ENCODE assay signal across 26 mouse cellular contexts in the genomic region with DNA sequence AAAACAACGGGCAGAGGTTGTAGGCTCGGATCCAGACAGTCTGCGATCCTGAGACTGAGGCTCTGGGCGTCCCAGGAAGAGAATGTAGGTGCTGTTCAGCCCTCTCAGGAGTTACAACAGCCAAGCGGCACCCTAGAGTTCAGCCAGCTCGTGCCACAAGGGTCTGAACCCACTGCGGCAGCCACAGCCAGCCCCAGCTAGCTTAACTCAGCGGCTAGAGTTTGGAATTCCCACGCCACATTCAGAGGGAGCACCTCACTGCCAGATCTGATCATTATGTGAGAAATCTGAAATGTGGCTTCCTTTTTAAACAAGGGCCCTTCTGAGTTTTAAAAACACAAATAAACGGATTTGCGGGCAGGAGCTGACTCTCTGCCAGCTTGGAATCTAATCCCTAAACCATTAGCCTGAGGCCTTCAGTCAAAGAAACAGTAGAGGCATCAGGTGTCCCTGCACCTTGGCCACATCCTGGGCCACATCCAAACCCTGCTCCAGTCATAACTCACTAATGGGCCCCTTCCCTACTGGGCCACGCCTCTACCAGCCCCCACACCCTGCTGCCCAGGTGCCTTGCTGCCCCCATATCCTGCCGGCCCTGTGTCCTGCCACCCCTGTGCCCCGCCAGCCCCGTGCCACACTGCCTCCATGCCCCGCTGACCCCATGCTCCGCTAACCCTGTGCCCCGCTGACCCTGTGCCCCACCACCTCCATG. TPM values are rescaled to one million over a fixed set of nuclear protein-coding genes. Genes with fewer than 3 reads are reported as not detected.
DNase-seq lines count a peak whose midpoint lies in the region; ATAC-seq and TF ChIP-seq lines count a peak whose summit lies in the region.
"Had no signal": no experiment of that assay in that cellular context is flagged by ENCODE, and none has a peak within 500 bp of the region (broad histone marks: within the 10 kb centered on the region; RNA-seq: fewer than 3 reads in every experiment).

No protein-coding gene starts in this region.

- no peak for DNase-seq in hindbrain, embryonic 10.5 days (ENCODE audit: low spot score)
- peak; percentile 18 for DNase-seq in limb, embryonic 14.5 days (ENCODE audit: low spot score)
- no peak for DNase-seq in limb, embryonic 10.5 days (ENCODE audit: low spot score)
- peak; percentile 37 for DNase-seq in NIH3T3 (ENCODE audit: low read depth)
- DNase-seq in fibroblast of lung, adult 2 months (ENCODE audit: low read depth), result peak; percentile 50
- no peak for DNase-seq in B cell, adult 2 months
- DNase-seq: adrenal gland, postnatal 14 days; cerebellum, adult 11 months; cerebellum, adult 9-10 months; cerebellum, postnatal 36 days; gastrocnemius, postnatal 14 days; heart, postnatal 36 days; kidney, adult 2 months; kidney, postnatal 36 days; lung, embryonic 14.5 days; lung, postnatal 36 days; right cerebral cortex, postnatal 4 days; thymus, postnatal 4 days had no signal

- H3K36me3 ChIP-seq in hindbrain, embryonic 10.5 days, result no peaks in the 10 kb centered on the region
- no peaks in the 10 kb centered on the region for H3K36me3 ChIP-seq in hindbrain, embryonic 16.5 days (ENCODE audit: control insufficient read depth, insufficient read depth, low read length)
- no peaks in the 10 kb centered on the region for H3K36me3 ChIP-seq in limb, embryonic 14.5 days (ENCODE audit: control insufficient read depth, insufficient read depth, low read length)
- H3K36me3 ChIP-seq in limb, embryonic 10.5 days, result peaks cover 28% of the 10 kb centered on the region
- H3K36me3 ChIP-seq: hindbrain, embryonic 13.5 days; liver, embryonic 15.5 days; midbrain, embryonic 13.5 days; neural tube, embryonic 13.5 days had no signal

- H3K27ac ChIP-seq in hindbrain, embryonic 10.5 days, result peak overlapping the region; percentile 47; the same call in 1 of the 2 replicates
- H3K27ac ChIP-seq in hindbrain, embryonic 16.5 days (ENCODE audit: low read depth, low read length), result no peak overlapping the region
- no peak overlapping the region for H3K27ac ChIP-seq in limb, embryonic 14.5 days (replicated peaks; ENCODE audit: low read depth, low read length)
- no peak overlapping the region for H3K27ac ChIP-seq in limb, embryonic 10.5 days
- H3K27ac ChIP-seq: heart, embryonic 10.5 days; hindbrain, embryonic 13.5 days; layer of hippocampus, adult 2 months; liver, embryonic 15.5 days; midbrain, embryonic 13.5 days; neural tube, embryonic 13.5 days had no signal

- H3K4me1 ChIP-seq in hindbrain, embryonic 10.5 days (replicated peaks), result peaks cover 27% of the 10 kb centered on the region
- H3K4me1 ChIP-seq in hindbrain, embryonic 16.5 days (ENCODE audit: control insufficient read depth, insufficient read depth, low read depth, low read length), result peaks cover 14% of the 10 kb centered on the region
- H3K4me1 ChIP-seq in limb, embryonic 14.5 days (ENCODE audit: control insufficient read depth, insufficient read depth, low read length), result no peaks in the 10 kb centered on the region
- 0 out of 2 replicates have a peak, but pooled peaks cover 7% of the 10 kb centered on the region for H3K4me1 ChIP-seq in limb, embryonic 10.5 days
- H3K4me1 ChIP-seq: liver, embryonic 15.5 days had no signal

- H3K4me3 ChIP-seq in hindbrain, embryonic 10.5 days, result no peak overlapping the region
- H3K4me3 ChIP-seq in hindbrain, embryonic 16.5 days (ENCODE audit: low read length), result no peak overlapping the region
- H3K4me3 ChIP-seq in limb, embryonic 14.5 days (replicated peaks; ENCODE audit: low read length), result no peak overlapping the region
- H3K4me3 ChIP-seq in limb, embryonic 10.5 days, result no peak overlapping the region
- H3K4me3 ChIP-seq: heart, embryonic 10.5 days; hindbrain, embryonic 13.5 days; layer of hippocampus, adult 2 months; liver, embryonic 15.5 days; midbrain, embryonic 13.5 days; neural tube, embryonic 13.5 days had no signal

- no peaks in the 10 kb centered on the region for H3K9me3 ChIP-seq in hindbrain, embryonic 10.5 days
- no peaks in the 10 kb centered on the region for H3K9me3 ChIP-seq in hindbrain, embryonic 16.5 days (ENCODE audit: control insufficient read depth, low read length)
- no peaks in the 10 kb centered on the region for H3K9me3 ChIP-seq in limb, embryonic 14.5 days (ENCODE audit: control insufficient read depth, low read length)
- no peaks in the 10 kb centered on the region for H3K9me3 ChIP-seq in limb, embryonic 10.5 days (replicated peaks)
- H3K9me3 ChIP-seq: heart, embryonic 10.5 days; hindbrain, embryonic 13.5 days; liver, embryonic 15.5 days; midbrain, embryonic 13.5 days; neural tube, embryonic 13.5 days had no signal

- H3K9ac ChIP-seq in hindbrain, embryonic 16.5 days (ENCODE audit: low read depth, low read length), result no peak overlapping the region
- no peak overlapping the region for H3K9ac ChIP-seq in limb, embryonic 14.5 days (ENCODE audit: low read depth, low read length, severe bottlenecking)
- H3K9ac ChIP-seq: hindbrain, embryonic 13.5 days; liver, embryonic 15.5 days; lung, embryonic 14.5 days; midbrain, embryonic 13.5 days; neural tube, embryonic 13.5 days had no signal

- H3K27me3 ChIP-seq in hindbrain, embryonic 10.5 days (ENCODE audit: insufficient read depth, poor library complexity, severe bottlenecking), result peaks cover 1% of the 10 kb centered on the region; the same call in 1 of the 2 replicates
- no peaks in the 10 kb centered on the region for H3K27me3 ChIP-seq in hindbrain, embryonic 16.5 days (replicated peaks; ENCODE audit: control insufficient read depth, insufficient read depth, low read length)
- no peaks in the 10 kb centered on the region for H3K27me3 ChIP-seq in limb, embryonic 14.5 days (ENCODE audit: control insufficient read depth, insufficient read depth, low read length)
- H3K27me3 ChIP-seq in limb, embryonic 10.5 days (ENCODE audit: low read depth, poor library complexity, severe bottlenecking), result no peaks in the 10 kb centered on the region
- H3K27me3 ChIP-seq: hindbrain, embryonic 13.5 days; liver, embryonic 15.5 days; midbrain, embryonic 13.5 days; neural tube, embryonic 13.5 days had no signal

- WGBS in hindbrain, embryonic 10.5 days, result 93% methylated on average over 18 of the region's 18 CpGs
- WGBS in hindbrain, embryonic 16.5 days, result 89% methylated on average over 18 of the region's 18 CpGs
- 81% methylated on average over 18 of the region's 18 CpGs for WGBS in limb, embryonic 14.5 days
- WGBS in limb, embryonic 10.5 days, result 94% methylated on average over 18 of the region's 18 CpGs

- H3K4me2 ChIP-seq in hindbrain, embryonic 16.5 days (ENCODE audit: low read length), result no peak overlapping the region
- H3K4me2 ChIP-seq in limb, embryonic 14.5 days (replicated peaks; ENCODE audit: low read depth, low read length, severe bottlenecking), result no peak overlapping the region
- H3K4me2 ChIP-seq: hindbrain, embryonic 13.5 days; liver, embryonic 15.5 days; lung, embryonic 14.5 days; midbrain, embryonic 13.5 days; neural tube, embryonic 13.5 days had no signal

- TF ChIP-seq POLR2A in limb, embryonic 14.5 days (IDR thresholded peaks at IDR 0.05; ENCODE audit: borderline replicate concordance, extremely low read depth, insufficient read depth, insufficient read length), result no peak

- ATAC-seq in hindbrain, embryonic 16.5 days, result no peak
- no peak for ATAC-seq in limb, embryonic 14.5 days (ENCODE audit: low FRiP score, low read depth)
- ATAC-seq: forebrain, embryonic 14.5 days; midbrain, embryonic 13.5 days had no signal

RNA-seq across cellular contexts. Expression of a gene that starts 16.1 kb away (rescaled TPM):
- polyA plus RNA-seq in hindbrain, embryonic 10.5 days (2016; fragmentation: Nextera tagmentation; extraction: Ambion mirVana), result 0.56 and 0.89 TPM in 2 replicates
- 3.2 TPM in 2 replicates for polyA plus RNA-seq in hindbrain, embryonic 16.5 days (2015; fragmentation: Nextera tagmentation; extraction: Ambion mirVana)
- polyA plus RNA-seq in limb, embryonic 14.5 days (2012; rRNA removed), result 2.7 and 3.3 TPM in 2 replicates
- polyA plus RNA-seq in limb, embryonic 14.5 days (2014; fragmentation: Nextera tagmentation; extraction: Ambion mirVana), result 1.3 and 1.6 TPM in 2 replicates
- 0.10 and 0.14 TPM in 2 replicates for polyA plus RNA-seq in limb, embryonic 10.5 days (2016; fragmentation: Nextera tagmentation; extraction: Ambion mirVana)

RNA-seq across cellular contexts. Expression of a gene that starts 34.3 kb away (rescaled TPM):
- 10.8 and 10.9 TPM in 2 replicates for polyA plus RNA-seq in hindbrain, embryonic 10.5 days (2016; fragmentation: Nextera tagmentation; extraction: Ambion mirVana)
- polyA plus RNA-seq in hindbrain, embryonic 16.5 days (2015; fragmentation: Nextera tagmentation; extraction: Ambion mirVana), result 4.2 and 5.5 TPM in 2 replicates
- polyA plus RNA-seq in limb, embryonic 14.5 days (2012; rRNA removed), result 37.7 and 53.0 TPM in 2 replicates
- polyA plus RNA-seq in limb, embryonic 14.5 days (2014; fragmentation: Nextera tagmentation; extraction: Ambion mirVana), result 31.2 and 31.8 TPM in 2 replicates
- 15.6 and 17.6 TPM in 2 replicates for polyA plus RNA-seq in limb, embryonic 10.5 days (2016; fragmentation: Nextera tagmentation; extraction: Ambion mirVana)

Comparison
In these comparisons a context has a peak if more than half of its experiments do, and no peak if none do; other contexts are left out.
1. DNase-seq: peak in limb, embryonic 14.5 days (single experiment), NIH3T3 (single experiment) and fibroblast of lung, adult 2 months (single experiment); none in hindbrain, embryonic 10.5 days (single experiment), limb, embryonic 10.5 days (single experiment) and B cell, adult 2 months (0 of 2).